Mouse (Mus musculus): Measurements from ENCODE around the gene Olfr913. TPM values are rescaled to one million over a fixed set of nuclear protein-coding genes. Genes with fewer than 3 reads are reported as not detected.

Gene Olfr913
- not detected in 2 replicates for polyA plus RNA-seq (2014; fragmentation: Nextera tagmentation; extraction: Ambion mirVana)

- Histone ChIP-seq H3K27me3 (replicated peaks; ENCODE audit: control insufficient read depth, insufficient read depth, low read length) (no peaks in the 10 kb centered on the region), H3K4me3 (ENCODE audit: low read depth, low read length) (no peak within 1 kb of the TSS), H3K36me3 (ENCODE audit: control insufficient read depth, insufficient read depth, low read length) (no peaks in the 10 kb centered on the region), H3K27ac (ENCODE audit: low read depth) (no peak within 1 kb of the TSS), H3K4me1 (replicated peaks; ENCODE audit: control insufficient read depth, insufficient read depth, low read length) (no peaks in the 10 kb centered on the region), H3K9me3 (ENCODE audit: control insufficient read depth, low read length) (no peaks in the 10 kb centered on the region), H3K9ac (ENCODE audit: low read length) (no peak within 1 kb of the TSS), H3K4me2 (ENCODE audit: low read length) (no peak within 1 kb of the TSS)
- no peak for ATAC-seq (replicated peaks; ENCODE audit: low FRiP score, low TSS enrichment, low read depth)
- no peak for DNase-seq (ENCODE audit: low spot score)
- WGBS = 61% methylated on average over 2 of the region's 2 CpGs
These were observed at the start of gene Olfr913 for GRCm38 (mm10) chr9:38592459-38592858. TSS of gene Olfr913 (plus strand) at chr9:38592759.

GRCm38 (mm10) chr9:38579878-38580277, 12.7 kb upstream of the Olfr913 start, which contains the start of gene Olfr912:
TSS of gene Olfr912 (plus strand) at chr9:38580178.
- 81% methylated on average over 1 of the region's 1 CpGs for WGBS
- no peaks in the 10 kb centered on the region for H3K27me3 ChIP-seq (replicated peaks; ENCODE audit: control insufficient read depth, insufficient read depth, low read length)
- H3K9me3 ChIP-seq (ENCODE audit: control insufficient read depth, low read length) = no peaks in the 10 kb centered on the region
- no peak within 1 kb of the TSS for H3K4me3 ChIP-seq (ENCODE audit: low read depth, low read length)
- no peak within 1 kb of the TSS for H3K27ac ChIP-seq (ENCODE audit: low read depth)
- H3K36me3 ChIP-seq (ENCODE audit: control insufficient read depth, insufficient read depth, low read length) = no peaks in the 10 kb centered on the region
- no peak within 1 kb of the TSS for H3K9ac ChIP-seq (ENCODE audit: low read length)
- DNase-seq (ENCODE audit: low spot score) (no peak), ATAC-seq (replicated peaks; ENCODE audit: low FRiP score, low TSS enrichment, low read depth) (no peak)
- H3K4me1 ChIP-seq (replicated peaks; ENCODE audit: control insufficient read depth, insufficient read depth, low read length) = no peaks in the 10 kb centered on the region
- H3K4me2 ChIP-seq (ENCODE audit: low read length) = no peak within 1 kb of the TSS

GRCm38 (mm10) chr9:38591056-38591455, 1.5 kb upstream of the Olfr913 start:
- Histone ChIP-seq H3K9ac (ENCODE audit: low read length) (no peak overlapping the region), H3K4me1 (replicated peaks; ENCODE audit: control insufficient read depth, insufficient read depth, low read length) (no peaks in the 10 kb centered on the region), H3K27me3 (replicated peaks; ENCODE audit: control insufficient read depth, insufficient read depth, low read length) (no peaks in the 10 kb centered on the region), H3K36me3 (ENCODE audit: control insufficient read depth, insufficient read depth, low read length) (no peaks in the 10 kb centered on the region), H3K9me3 (ENCODE audit: control insufficient read depth, low read length) (no peaks in the 10 kb centered on the region), H3K4me3 (ENCODE audit: low read depth, low read length) (no peak overlapping the region), H3K4me2 (ENCODE audit: low read length) (no peak overlapping the region), H3K27ac (ENCODE audit: low read depth) (no peak overlapping the region)
- ATAC-seq (replicated peaks; ENCODE audit: low FRiP score, low TSS enrichment, low read depth) (no peak), DNase-seq (ENCODE audit: low spot score) (no peak)
- WGBS = 65% methylated on average over 1 of the region's 1 CpGs

GRCm38 (mm10) chr9:38604802-38605201, 12.2 kb downstream of the Olfr913 start, which contains the start of gene Olfr914:
TSS of gene Olfr914 (plus strand) at chr9:38605102.
- H3K4me3 ChIP-seq (ENCODE audit: low read depth, low read length) = no peak within 1 kb of the TSS
- no peak within 1 kb of the TSS for H3K27ac ChIP-seq (ENCODE audit: low read depth)
- no peaks in the 10 kb centered on the region for H3K36me3 ChIP-seq (ENCODE audit: control insufficient read depth, insufficient read depth, low read length)
- DNase-seq (ENCODE audit: low spot score) (no peak), ATAC-seq (replicated peaks; ENCODE audit: low FRiP score, low TSS enrichment, low read depth) (no peak)
- no peak within 1 kb of the TSS for H3K9ac ChIP-seq (ENCODE audit: low read length)
- H3K27me3 ChIP-seq (replicated peaks; ENCODE audit: control insufficient read depth, insufficient read depth, low read length) = no peaks in the 10 kb centered on the region
- no peaks in the 10 kb centered on the region for H3K9me3 ChIP-seq (ENCODE audit: control insufficient read depth, low read length)
- no peak within 1 kb of the TSS for H3K4me2 ChIP-seq (ENCODE audit: low read length)
- no peaks in the 10 kb centered on the region for H3K4me1 ChIP-seq (replicated peaks; ENCODE audit: control insufficient read depth, insufficient read depth, low read length)
- WGBS = 60% methylated on average over 2 of the region's 2 CpGs

- Histone ChIP-seq H3K27me3 (replicated peaks; ENCODE audit: control insufficient read depth, insufficient read depth, low read length) (no peaks in the 10 kb centered on the region), H3K4me3 (ENCODE audit: low read depth, low read length) (no peak overlapping the region), H3K27ac (ENCODE audit: low read depth) (no peak overlapping the region), H3K9me3 (ENCODE audit: control insufficient read depth, low read length) (no peaks in the 10 kb centered on the region), H3K4me2 (ENCODE audit: low read length) (no peak overlapping the region), H3K36me3 (ENCODE audit: control insufficient read depth, insufficient read depth, low read length) (no peaks in the 10 kb centered on the region), H3K9ac (ENCODE audit: low read length) (no peak overlapping the region), H3K4me1 (replicated peaks; ENCODE audit: control insufficient read depth, insufficient read depth, low read length) (no peaks in the 10 kb centered on the region)
- no peak for DNase-seq (ENCODE audit: low spot score)
- WGBS = 86% methylated on average over 4 of the region's 4 CpGs
- no peak for ATAC-seq (replicated peaks; ENCODE audit: low FRiP score, low TSS enrichment, low read depth)
These were observed 39.8 kb downstream of the Olfr913 start for GRCm38 (mm10) chr9:38632406-38632805.

Other genes starting within 250 kb of the Olfr913 start
- not detected in 2 replicates for gene Olfr898, start 244.3 kb upstream of the Olfr913 start, polyA plus RNA-seq (2014; fragmentation: Nextera tagmentation; extraction: Ambion mirVana)
- gene Olfr250, start 225.9 kb upstream of the Olfr913 start, polyA plus RNA-seq (2014; fragmentation: Nextera tagmentation; extraction: Ambion mirVana) = not detected in 2 replicates
- not detected in 2 replicates for gene Olfr251, start 215.7 kb upstream of the Olfr913 start, polyA plus RNA-seq (2014; fragmentation: Nextera tagmentation; extraction: Ambion mirVana)
- gene Olfr147, start 191.1 kb upstream of the Olfr913 start, polyA plus RNA-seq (2014; fragmentation: Nextera tagmentation; extraction: Ambion mirVana) = not detected in 2 replicates
- gene Olfr901, start 163.3 kb upstream of the Olfr913 start, polyA plus RNA-seq (2014; fragmentation: Nextera tagmentation; extraction: Ambion mirVana) = not detected in 2 replicates
- gene Olfr902, start 145.1 kb upstream of the Olfr913 start, polyA plus RNA-seq (2014; fragmentation: Nextera tagmentation; extraction: Ambion mirVana) = not detected in 2 replicates
- gene Olfr904, start 129.6 kb upstream of the Olfr913 start, polyA plus RNA-seq (2014; fragmentation: Nextera tagmentation; extraction: Ambion mirVana) = not detected in 2 replicates
- not detected in 2 replicates for gene Olfr905, start 121.7 kb upstream of the Olfr913 start, polyA plus RNA-seq (2014; fragmentation: Nextera tagmentation; extraction: Ambion mirVana)
- gene Olfr906, start 105.7 kb upstream of the Olfr913 start, polyA plus RNA-seq (2014; fragmentation: Nextera tagmentation; extraction: Ambion mirVana) = not detected in 2 replicates
- gene Olfr907, start 97.0 kb upstream of the Olfr913 start, polyA plus RNA-seq (2014; fragmentation: Nextera tagmentation; extraction: Ambion mirVana) = not detected in 2 replicates
- not detected in 2 replicates for gene Olfr911-ps1, start 71.2 kb upstream of the Olfr913 start, polyA plus RNA-seq (2014; fragmentation: Nextera tagmentation; extraction: Ambion mirVana)
- gene Olfr910, start 54.9 kb upstream of the Olfr913 start, polyA plus RNA-seq (2014; fragmentation: Nextera tagmentation; extraction: Ambion mirVana) = not detected in 2 replicates
- not detected in 2 replicates for gene Olfr912, start 12.6 kb upstream of the Olfr913 start, polyA plus RNA-seq (2014; fragmentation: Nextera tagmentation; extraction: Ambion mirVana)
- not detected in 2 replicates for gene Olfr914, start 12.3 kb downstream of the Olfr913 start, polyA plus RNA-seq (2014; fragmentation: Nextera tagmentation; extraction: Ambion mirVana)
- gene Olfr916, start 67.1 kb downstream of the Olfr913 start, polyA plus RNA-seq (2014; fragmentation: Nextera tagmentation; extraction: Ambion mirVana) = not detected in 2 replicates
- not detected in 2 replicates for gene Olfr917, start 73.1 kb downstream of the Olfr913 start, polyA plus RNA-seq (2014; fragmentation: Nextera tagmentation; extraction: Ambion mirVana)
- gene Olfr918, start 81.8 kb downstream of the Olfr913 start, polyA plus RNA-seq (2014; fragmentation: Nextera tagmentation; extraction: Ambion mirVana) = not detected in 2 replicates
- gene Olfr919, start 110.9 kb downstream of the Olfr913 start, polyA plus RNA-seq (2014; fragmentation: Nextera tagmentation; extraction: Ambion mirVana) = not detected in 2 replicates
- 13.9 and 19.1 TPM in 2 replicates for gene Vwa5a, start 125.5 kb downstream of the Olfr913 start, polyA plus RNA-seq (2014; fragmentation: Nextera tagmentation; extraction: Ambion mirVana)
- gene Olfr920, start 159.5 kb downstream of the Olfr913 start, polyA plus RNA-seq (2014; fragmentation: Nextera tagmentation; extraction: Ambion mirVana) = 0.05 TPM in 2 replicates
- gene Olfr921, start 180.3 kb downstream of the Olfr913 start, polyA plus RNA-seq (2014; fragmentation: Nextera tagmentation; extraction: Ambion mirVana) = not detected in 2 replicates
- gene Olfr922, start 221.9 kb downstream of the Olfr913 start, polyA plus RNA-seq (2014; fragmentation: Nextera tagmentation; extraction: Ambion mirVana) = not detected in 2 replicates
- not detected in 2 replicates for gene Olfr923, start 233.8 kb downstream of the Olfr913 start, polyA plus RNA-seq (2014; fragmentation: Nextera tagmentation; extraction: Ambion mirVana)

Data from intestine, embryonic 14.5 days (tissue).